In the genomic region with DNA sequence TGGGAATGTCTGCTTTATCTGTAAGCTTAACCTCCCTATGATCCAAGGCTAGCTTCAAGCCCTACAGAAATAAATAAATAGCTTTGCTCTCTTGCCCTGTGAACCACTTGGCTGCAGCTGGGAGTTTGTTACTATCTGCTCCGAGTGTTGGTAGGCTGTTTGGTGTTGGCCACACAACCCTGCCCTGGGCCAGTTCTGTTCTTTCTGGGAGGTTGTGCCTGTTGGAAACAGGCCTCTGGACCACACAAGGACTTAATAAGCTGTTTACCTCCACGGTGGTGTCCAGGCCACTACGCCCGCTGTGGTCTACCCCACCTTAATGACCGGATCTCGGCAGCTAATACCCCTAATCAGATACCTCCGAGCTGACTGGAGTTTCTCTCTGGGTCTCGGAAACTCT, we compare ENCODE assay signal across 14 mouse cellular contexts.
DNase-seq lines count a peak whose midpoint lies in the region; ATAC-seq and TF ChIP-seq lines count a peak whose summit lies in the region.
"Had no signal": no experiment of that assay in that cellular context is flagged by ENCODE, and none has a peak within 500 bp of the region (broad histone marks: within the 10 kb centered on the region; RNA-seq: fewer than 3 reads in every experiment).

No protein-coding gene starts in this region.

- TF ChIP-seq CTCF in lung, postnatal 0 days (IDR thresholded peaks at IDR 0.05): no peak
- no peak for TF ChIP-seq CTCF in gastrocnemius, adult 2 months (IDR thresholded peaks at IDR 0.05)

- H3K4me3 ChIP-seq in kidney, embryonic 15.5 days (replicated peaks): no peak overlapping the region
- H3K4me3 ChIP-seq in lung, postnatal 0 days (ENCODE audit: low read depth, low read length): no peak overlapping the region
- no peak overlapping the region for H3K4me3 ChIP-seq in gastrocnemius, adult 2 months
- H3K4me3 ChIP-seq: erythroblast, embryonic 14.5 days; hindbrain, embryonic 13.5 days; midbrain, embryonic 10.5 days had no signal

- H3K9ac ChIP-seq in kidney, embryonic 15.5 days: no peak overlapping the region
- no peak overlapping the region for H3K9ac ChIP-seq in lung, postnatal 0 days (replicated peaks; ENCODE audit: low read depth)
- H3K9ac ChIP-seq: liver, embryonic 14.5 days had no signal

- H3K27me3 ChIP-seq in kidney, embryonic 15.5 days: peaks cover 17% of the 10 kb centered on the region
- H3K27me3 ChIP-seq in lung, postnatal 0 days (replicated peaks; ENCODE audit: insufficient read depth, low read length): no peaks in the 10 kb centered on the region

- no peak overlapping the region for H3K4me2 ChIP-seq in kidney, embryonic 15.5 days
- H3K4me2 ChIP-seq in lung, postnatal 0 days (replicated peaks; ENCODE audit: low read depth, low read length): no peak overlapping the region
- H3K4me2 ChIP-seq: hindbrain, embryonic 13.5 days had no signal

- peaks cover 28% of the 10 kb centered on the region for H3K4me1 ChIP-seq in kidney, embryonic 15.5 days
- H3K4me1 ChIP-seq in lung, postnatal 0 days (ENCODE audit: insufficient read depth, low read depth, low read length): no peaks in the 10 kb centered on the region

- ATAC-seq in kidney, embryonic 15.5 days (replicated peaks; ENCODE audit: low FRiP score): 0 out of 2 replicates have a peak, but pooled peaks have one; percentile 13
- peak; percentile 6; the same call in 1 of the 2 replicates for ATAC-seq in lung, postnatal 0 days
- ATAC-seq in frontal cortex, adult (ENCODE audit: low TSS enrichment): no peak
- ATAC-seq: CD4-positive, CD25-positive, alpha-beta regulatory T cell, adult 4 months had no signal

- TF ChIP-seq EP300 in lung, postnatal 0 days (IDR thresholded peaks at IDR 0.05): no peak

- intact Hi-C loops in gastrocnemius, adult 2 months (cut with DNase I): no loop called here

- DNase-seq in kidney, postnatal 10 days: no peak
- DNase-seq in testis, postnatal 14 days (ENCODE audit: low spot score): peak; percentile 11
- DNase-seq in testis, postnatal 10 days (ENCODE audit: low spot score): no peak
- DNase-seq in lung, postnatal 0 days (ENCODE audit: low spot score): no peak
- peak; percentile 71 for DNase-seq in yolk sac, embryonic 10.5 days (ENCODE audit: low spot score)
- DNase-seq in gastrocnemius, adult 2 months: no peak
- DNase-seq: right cerebral cortex, postnatal 25 days had no signal

- peak overlapping the region; percentile 39 for H3K27ac ChIP-seq in kidney, embryonic 15.5 days
- no peak overlapping the region for H3K27ac ChIP-seq in lung, postnatal 0 days (ENCODE audit: low read length)
- H3K27ac ChIP-seq in gastrocnemius, adult 2 months: no peak overlapping the region
- H3K27ac ChIP-seq: liver, embryonic 14.5 days had no signal

- H3K9me3 ChIP-seq in kidney, embryonic 15.5 days (replicated peaks): no peaks in the 10 kb centered on the region
- H3K9me3 ChIP-seq in lung, postnatal 0 days (ENCODE audit: low read length): no peaks in the 10 kb centered on the region
- H3K9me3 ChIP-seq: hindbrain, embryonic 13.5 days; midbrain, embryonic 10.5 days had no signal

- H3K36me3 ChIP-seq in kidney, embryonic 15.5 days: no peaks in the 10 kb centered on the region
- H3K36me3 ChIP-seq in lung, postnatal 0 days (ENCODE audit: insufficient read depth, low read length): no peaks in the 10 kb centered on the region
- H3K36me3 ChIP-seq: hindbrain, embryonic 13.5 days; midbrain, embryonic 10.5 days had no signal

- 23% methylated on average over 8 of the region's 8 CpGs for WGBS in kidney, embryonic 15.5 days
- WGBS in lung, postnatal 0 days: 53% methylated on average over 8 of the region's 8 CpGs

Comparison
In these comparisons a context has a peak if more than half of its experiments do, and no peak if none do; other contexts are left out.
1. DNase-seq: peak in testis, postnatal 14 days (single experiment) and yolk sac, embryonic 10.5 days (single experiment); none in kidney, postnatal 10 days (single experiment), testis, postnatal 10 days (single experiment), lung, postnatal 0 days (single experiment) and gastrocnemius, adult 2 months (single experiment).